Mouse (Mus musculus): ENCODE data around the gene Zfp563.

The Zfp563 gene

DNA sequence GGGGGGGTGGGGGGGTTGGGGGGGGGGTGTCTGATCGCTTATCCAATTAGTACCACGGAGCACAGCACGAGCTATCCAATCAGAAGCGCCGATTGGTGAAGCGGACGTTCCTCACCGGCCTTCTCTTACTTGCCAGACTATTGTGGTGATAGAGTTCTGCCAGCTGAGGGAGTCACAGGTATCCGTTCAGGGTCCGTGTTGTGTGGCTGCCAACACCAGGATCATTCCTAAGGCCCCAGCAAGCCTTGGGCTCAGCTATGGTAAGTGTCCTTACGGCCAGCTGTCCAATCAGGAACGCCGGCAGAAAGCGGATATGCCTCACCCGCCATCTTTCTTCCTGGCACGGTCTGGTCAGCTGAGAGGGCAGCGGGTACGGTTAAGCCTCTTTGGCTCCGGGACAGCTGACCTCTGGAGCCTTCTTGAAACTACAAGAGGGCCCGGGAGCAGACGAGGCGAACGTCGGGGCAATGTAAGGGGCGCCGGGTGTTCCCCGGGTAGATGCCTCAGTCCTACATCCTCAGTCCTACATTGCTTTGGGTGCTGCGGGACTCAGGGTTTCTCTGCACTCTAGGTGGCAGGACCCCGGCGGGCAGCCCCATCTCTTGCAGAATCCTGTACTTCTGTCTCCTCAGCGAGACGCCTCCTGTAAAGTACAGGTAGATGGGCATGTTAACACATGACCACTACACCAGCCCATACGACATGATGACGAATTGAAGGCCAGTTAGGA is at the start of gene Zfp563:
Gene Zfp563 (plus strand): TSS at position 91 of the 730 bp plus-strand sequence.
- in situ Hi-C loops (cut with MboI; ENCODE audit: low pct_unique_long_range_greater_than_20kb in 1 of 2, low sequenced_read_pairs in 2 of 2, unreplicated experiment in 1 of 2): no loop called here

DNA sequence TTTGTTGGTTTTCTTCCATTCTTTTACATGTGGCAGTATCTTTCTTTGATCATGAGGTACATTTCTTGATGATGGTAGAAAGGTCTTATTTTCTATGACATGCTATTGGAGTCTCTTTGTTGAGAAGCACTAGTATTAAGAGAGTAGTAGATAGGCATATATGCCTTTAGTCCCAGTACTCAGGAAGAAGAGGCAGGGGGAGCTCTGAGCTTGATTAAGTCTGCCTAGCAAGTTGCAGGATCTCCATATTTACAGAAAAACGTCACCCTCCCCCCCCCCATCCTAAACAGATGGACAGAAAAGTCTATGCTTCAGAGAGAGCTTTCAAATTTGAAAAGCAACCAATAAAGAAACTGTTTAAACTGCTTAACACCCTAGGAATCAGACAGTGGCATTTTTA is 30.3 kb upstream of the Zfp563 start:
- in situ Hi-C loops (cut with MboI; ENCODE audit: low pct_unique_long_range_greater_than_20kb in 1 of 2, low sequenced_read_pairs in 2 of 2, unreplicated experiment in 1 of 2): no loop called here

DNA sequence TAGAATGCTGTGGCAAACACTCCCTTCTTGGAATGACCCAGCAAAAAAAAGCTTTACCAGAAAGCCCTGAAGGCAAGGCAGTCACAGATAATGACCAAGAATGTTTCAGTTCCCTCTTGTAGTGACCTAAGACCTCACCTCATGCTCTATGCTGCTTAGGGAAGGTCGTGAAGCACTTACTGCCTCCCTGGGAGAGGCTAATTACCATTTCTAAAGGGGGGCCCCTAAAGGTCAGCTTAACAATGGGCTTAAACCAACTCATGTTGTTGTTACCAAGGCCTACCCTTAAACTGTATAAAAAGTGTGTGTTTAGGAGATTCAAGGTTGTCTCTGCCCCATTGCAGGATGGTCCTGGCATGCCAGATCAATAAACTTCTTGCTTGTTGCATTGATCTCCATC is 26.1 kb upstream of the Zfp563 start:
- in situ Hi-C loops (cut with MboI; ENCODE audit: low pct_unique_long_range_greater_than_20kb in 1 of 2, low sequenced_read_pairs in 2 of 2, unreplicated experiment in 1 of 2): no loop called here

DNA sequence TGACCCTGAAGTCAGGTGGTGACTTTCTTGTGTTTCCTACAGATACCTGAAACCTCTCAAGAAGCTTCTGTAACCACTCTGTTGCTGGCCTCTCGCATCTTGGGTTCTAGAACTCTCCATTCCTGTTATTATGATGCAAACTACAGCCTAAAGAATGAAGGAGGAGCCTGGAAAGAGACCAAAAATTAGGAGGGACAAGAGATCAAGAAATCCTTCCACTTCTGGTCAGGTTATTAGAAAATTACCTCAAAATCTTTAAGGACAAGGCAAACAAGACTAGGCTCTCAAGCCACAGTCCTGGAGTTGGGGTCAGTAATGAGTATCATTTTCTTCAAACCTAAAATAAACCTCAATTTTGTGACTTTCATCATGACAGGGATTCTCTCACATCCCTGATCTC is 21.2 kb upstream of the Zfp563 start, which contains the start of gene 4921501E09Rik:
Gene 4921501E09Rik (minus strand): TSS at position 101 of the 400 bp plus-strand sequence.
- in situ Hi-C loops (cut with MboI; ENCODE audit: low pct_unique_long_range_greater_than_20kb in 1 of 2, low sequenced_read_pairs in 2 of 2, unreplicated experiment in 1 of 2): no loop called here

DNA sequence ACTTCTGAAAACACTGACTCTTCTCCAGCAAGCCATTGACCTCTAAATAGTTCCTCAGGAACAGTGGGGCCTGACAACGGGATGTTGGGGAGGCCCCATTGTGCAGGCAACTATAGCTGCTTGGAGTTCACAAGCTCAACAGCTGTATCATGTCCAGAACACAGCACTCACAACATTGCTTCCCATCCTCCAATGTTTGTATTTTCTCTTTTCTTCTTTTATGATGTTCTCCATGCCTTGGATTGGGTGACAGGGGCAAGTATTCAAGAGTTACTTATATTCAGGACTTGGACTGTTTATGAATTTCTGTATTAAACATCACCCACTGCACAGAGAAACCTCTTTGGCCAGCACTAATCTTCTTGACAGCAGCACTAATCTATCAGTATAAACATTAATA is 2.5 kb downstream of the Zfp563 start:
- in situ Hi-C loops (cut with MboI; ENCODE audit: low pct_unique_long_range_greater_than_20kb in 1 of 2, low sequenced_read_pairs in 2 of 2, unreplicated experiment in 1 of 2): no loop called here

DNA sequence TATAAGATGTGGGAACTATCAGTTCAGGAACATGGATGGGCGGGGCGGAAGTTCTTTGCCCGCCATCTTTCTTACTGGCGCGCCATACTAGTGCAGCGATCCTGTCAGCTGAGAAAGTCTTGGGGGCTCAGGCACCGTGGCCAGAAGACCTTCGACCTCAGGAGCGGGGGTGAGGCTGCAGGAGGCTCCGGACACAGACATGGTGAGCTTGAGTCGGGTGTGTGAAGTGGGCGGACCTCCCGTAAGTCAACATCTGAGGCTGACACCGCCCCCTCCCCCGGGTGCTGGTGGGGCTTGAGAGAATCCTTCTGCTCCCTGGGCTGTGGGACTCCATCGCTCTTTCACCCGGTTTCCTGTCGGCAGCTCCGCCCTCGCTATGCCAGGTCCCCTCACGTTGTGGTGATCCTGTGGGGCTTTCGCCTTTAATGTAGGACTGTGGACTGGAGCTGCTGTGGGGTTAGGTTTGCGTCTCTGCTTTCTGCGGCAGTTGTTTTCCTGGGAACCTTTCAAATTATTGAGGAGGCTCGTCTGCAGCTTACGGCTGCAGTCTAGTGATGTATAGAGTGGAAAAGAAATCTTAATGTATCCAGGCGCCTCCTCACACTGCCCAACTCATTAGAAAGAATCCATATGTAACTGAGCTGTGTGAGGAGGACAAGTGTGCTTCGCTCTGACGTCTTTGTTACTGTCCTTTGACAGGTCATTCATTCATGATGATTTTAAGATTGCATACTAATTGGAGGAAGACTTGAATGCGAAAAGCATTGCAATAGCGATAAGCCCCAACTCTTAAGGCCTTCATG is 3.5 kb downstream of the Zfp563 start:
- in situ Hi-C loops (cut with MboI; ENCODE audit: low pct_unique_long_range_greater_than_20kb in 1 of 2, low sequenced_read_pairs in 2 of 2, unreplicated experiment in 1 of 2): no loop called here

DNA sequence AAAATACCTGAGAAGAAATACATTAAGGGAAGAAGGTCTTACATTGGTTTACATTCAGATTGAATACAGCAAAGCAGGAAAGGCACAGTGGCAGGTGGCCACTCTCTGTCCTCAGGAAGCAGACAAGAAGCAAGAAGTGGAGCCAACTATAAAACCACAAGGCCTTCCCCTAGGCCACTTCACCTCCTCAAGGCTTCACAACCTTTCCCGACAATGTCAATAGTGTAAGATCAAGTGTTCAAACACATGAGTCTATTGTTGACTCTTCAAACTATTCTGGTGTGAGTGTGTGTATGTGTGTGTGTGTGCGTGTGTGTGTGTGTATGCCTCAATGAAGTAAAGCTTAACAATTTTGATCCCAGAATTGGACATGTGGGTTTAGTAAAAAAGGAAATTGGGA is 8.3 kb downstream of the Zfp563 start:
- in situ Hi-C loops (cut with MboI; ENCODE audit: low pct_unique_long_range_greater_than_20kb in 1 of 2, low sequenced_read_pairs in 2 of 2, unreplicated experiment in 1 of 2): no loop called here

DNA sequence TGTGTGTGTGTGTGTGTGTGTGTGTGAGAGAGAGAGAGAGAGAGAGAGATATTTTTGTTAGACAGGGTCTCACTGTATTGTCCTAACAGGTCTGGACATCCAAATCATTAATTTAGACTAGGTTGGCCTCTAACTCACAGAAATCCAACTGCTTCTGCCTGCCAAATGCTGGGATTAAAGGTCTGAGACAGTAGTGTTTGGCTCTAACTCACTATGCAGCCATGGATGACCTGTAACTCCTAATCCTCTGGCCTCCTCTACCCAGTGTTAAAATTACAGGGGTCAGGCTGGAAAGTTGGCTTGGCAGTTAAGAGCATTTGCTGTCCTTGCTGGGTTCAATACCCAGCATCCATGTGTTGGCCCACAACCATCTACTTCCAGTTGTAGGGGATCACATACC is 35.4 kb downstream of the Zfp563 start:
- in situ Hi-C loops (cut with MboI; ENCODE audit: low pct_unique_long_range_greater_than_20kb in 1 of 2, low sequenced_read_pairs in 2 of 2, unreplicated experiment in 1 of 2): no loop called here

DNA sequence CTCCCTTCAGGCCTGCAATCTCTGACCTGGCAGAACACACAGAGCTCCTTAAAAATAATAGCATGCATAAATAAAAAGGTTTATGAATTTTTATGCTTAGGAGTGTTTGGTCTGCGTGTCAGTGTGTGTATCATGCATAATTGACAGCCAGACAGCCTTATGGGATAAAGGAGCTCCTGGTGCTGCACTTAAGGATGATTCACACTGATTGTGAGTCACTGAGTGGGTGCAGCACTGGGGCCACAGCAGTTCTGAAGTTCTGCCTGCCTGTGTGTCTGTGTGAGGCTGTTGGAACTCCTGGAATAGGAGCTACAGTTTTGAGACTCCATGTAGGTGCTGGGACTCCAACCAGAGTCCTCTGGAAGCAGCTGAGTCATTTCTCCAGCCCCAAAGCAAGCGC is 37.1 kb downstream of the Zfp563 start:
- in situ Hi-C loops (cut with MboI; ENCODE audit: low pct_unique_long_range_greater_than_20kb in 1 of 2, low sequenced_read_pairs in 2 of 2, unreplicated experiment in 1 of 2): no loop called here

DNA sequence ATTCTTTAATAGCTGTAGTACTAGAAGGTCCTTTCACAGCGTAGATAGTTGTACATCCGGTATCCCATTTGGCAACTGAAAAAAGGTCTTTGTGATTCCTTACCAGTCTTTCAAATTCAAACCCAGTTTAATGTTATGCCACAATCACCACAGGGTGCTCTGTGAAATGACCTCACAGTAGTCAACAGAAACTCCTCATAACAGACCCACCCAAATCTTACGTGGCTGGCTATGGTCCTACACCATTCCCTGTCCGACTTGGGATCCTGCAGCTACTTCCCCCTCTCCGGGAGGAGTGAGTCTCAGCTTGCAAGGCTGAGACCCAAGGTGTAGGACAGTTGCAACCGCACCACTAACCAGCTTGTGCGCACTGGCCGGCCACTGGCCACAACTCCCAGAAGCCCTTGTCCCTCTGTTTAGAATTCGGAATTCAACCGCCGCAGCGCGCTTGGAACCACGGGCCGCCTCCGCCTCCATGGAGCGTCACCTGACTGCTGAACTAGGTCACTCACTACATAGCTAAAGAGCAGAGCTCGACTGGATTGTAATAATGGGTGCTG is 50.2 kb downstream of the Zfp563 start, which contains the start of gene Morc2b:
Gene Morc2b (minus strand): TSS at position 423 of the 560 bp plus-strand sequence.
- in situ Hi-C loops (cut with MboI; ENCODE audit: low pct_unique_long_range_greater_than_20kb in 1 of 2, low sequenced_read_pairs in 2 of 2, unreplicated experiment in 1 of 2): no loop called here
